Mouse (Mus musculus) hindbrain, embryonic 12.5 days (tissue): ENCODE measurements around the gene Larp1b. TPM values are rescaled to one million over a fixed set of nuclear protein-coding genes. Genes with fewer than 3 reads are reported as not detected.
A peak's percentile ranks its signal among the peaks of the same experiment; 100 is the strongest.

ENCODE experiments used
- ATAC-seq: fragments of 200-750 bp; cut with Nextera tagmentation; 2 replicates; pipeline ENCODE4 v1.8.0; 2017; ENCODE audit warnings: moderate TSS enrichment; ENCODE audit not compliant: low FRiP score
- H3K27ac ChIP-seq: fragments of 300-500 bp; sonication (generic); 2 replicates; pipeline ENCODE4 v1.5.1; 2016; ENCODE audit warnings: mild to moderate bottlenecking
- H3K27me3 ChIP-seq: fragments of 300-500 bp; sonication (generic); 2 replicates; pipeline ENCODE4 v1.6.1; 2016; ENCODE audit warnings: mild to moderate bottlenecking
- H3K36me3 ChIP-seq: fragments of 300-500 bp; sonication (generic); 2 replicates; pipeline ENCODE4 v1.6.1; 2016; ENCODE audit warnings: mild to moderate bottlenecking
- H3K4me1 ChIP-seq: fragments of 300-500 bp; sonication (generic); 2 replicates; pipeline ENCODE4 v1.6.1; 2016
- H3K4me2 ChIP-seq: fragments of 300-500 bp; sonication (generic); replicated peaks from 2 replicates; pipeline ENCODE4 v1.6.1; 2016; ENCODE audit warnings: mild to moderate bottlenecking
- H3K4me3 ChIP-seq: fragments of 300-500 bp; sonication (generic); 2 replicates; pipeline ENCODE4 v1.5.1; 2016; ENCODE audit warnings: mild to moderate bottlenecking
- H3K9ac ChIP-seq: fragments of 300-500 bp; sonication (generic); 2 replicates; pipeline ENCODE4 v1.6.1; 2016; ENCODE audit warnings: mild to moderate bottlenecking, moderate library complexity
- H3K9me3 ChIP-seq: fragments of 300-500 bp; sonication (generic); replicated peaks from 2 replicates; pipeline ENCODE4 v1.6.1; 2016; ENCODE audit warnings: mild to moderate bottlenecking
- WGBS: fragments of 180-500 bp; shearing (Covaris S2); methylation state at CpG from one replicate; pipeline ENCODE4 v1.1.7; 2016; 5-methylcytosine and 5-hydroxymethylcytosine counted together
- polyA plus RNA-seq: library from polyadenylated mRNA; unstranded; fragments of >200 nt; fragmentation: Nextera tagmentation; extraction: Ambion mirVana; gene quantifications from 2 replicates; pipeline ENCODE4 v1.2.1, GENCODE M21; 2016

Larp1b gene
- polyA plus RNA-seq, 1 experiment from 2014 or later = 4.2 TPM

DNA sequence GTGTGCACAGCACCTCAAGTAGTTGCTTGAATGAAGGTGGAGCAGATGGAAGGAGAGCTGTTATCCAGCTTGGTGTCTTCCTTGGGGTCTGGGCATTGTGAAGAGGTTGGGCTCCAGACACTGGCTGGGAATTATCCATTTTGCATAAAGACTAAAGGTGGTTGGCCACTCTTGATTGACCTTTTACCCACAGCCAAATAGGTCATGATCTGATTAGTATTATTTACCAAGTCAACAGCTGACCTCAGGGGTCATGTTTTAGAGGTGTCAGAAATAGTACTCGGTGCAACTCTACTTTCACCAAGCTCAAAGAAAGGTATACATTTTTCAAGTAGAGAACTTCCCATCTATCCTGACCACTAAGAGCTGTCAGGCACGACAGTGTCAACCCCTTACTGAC lies 115.7 kb downstream of the Larp1b start:
- Histone ChIP-seq H3K27me3 (no peaks in the 10 kb centered on the region), H3K36me3 (peaks cover 35% of the 10 kb centered on the region), H3K9ac (no peak overlapping the region), H3K4me1 (no peaks in the 10 kb centered on the region), H3K27ac (no peak overlapping the region), H3K9me3 (no peaks in the 10 kb centered on the region), H3K4me2 (no peak overlapping the region), H3K4me3 (no peak overlapping the region)
- 82% methylated on average over 2 of the region's 2 CpGs for WGBS
- no peak for ATAC-seq

DNA sequence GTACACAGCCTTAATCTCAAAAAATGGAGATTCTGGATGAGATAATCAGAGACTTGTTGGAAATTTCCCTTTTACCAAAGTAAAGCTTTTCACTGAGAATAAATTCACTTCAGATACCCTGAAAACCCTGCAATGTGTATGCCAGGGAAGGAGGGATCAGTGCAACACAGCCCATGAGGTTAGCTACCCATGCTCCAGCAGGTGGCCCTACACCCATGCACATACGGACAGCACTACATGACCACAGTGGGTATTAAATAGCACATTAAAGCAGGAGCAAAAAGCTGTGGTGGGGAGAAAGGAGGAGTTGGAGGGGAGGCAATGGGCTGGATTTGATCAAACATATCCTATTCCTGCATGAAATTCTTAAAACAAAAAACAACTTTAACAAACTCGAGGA lies 120.9 kb downstream of the Larp1b start:
- no peak overlapping the region for H3K27ac ChIP-seq
- no peak overlapping the region for H3K4me3 ChIP-seq
- H3K4me1 ChIP-seq = no peaks in the 10 kb centered on the region
- no peaks in the 10 kb centered on the region for H3K9me3 ChIP-seq
- no peak overlapping the region for H3K4me2 ChIP-seq
- WGBS = 77% methylated on average over 2 of the region's 2 CpGs
- no peak for ATAC-seq
- H3K27me3 ChIP-seq = no peaks in the 10 kb centered on the region
- H3K36me3 ChIP-seq = peaks cover 26% of the 10 kb centered on the region
- H3K9ac ChIP-seq = no peak overlapping the region

- Histone ChIP-seq H3K27me3 (no peaks in the 10 kb centered on the region), H3K4me3 (no peak overlapping the region), H3K9me3 (no peaks in the 10 kb centered on the region), H3K4me2 (no peak overlapping the region), H3K27ac (no peak overlapping the region), H3K9ac (no peak overlapping the region), H3K4me1 (no peaks in the 10 kb centered on the region), H3K36me3 (no peaks in the 10 kb centered on the region)
- no peak for ATAC-seq
- WGBS = 83% methylated on average over 8 of the region's 8 CpGs
Observed at GRCm38 (mm10) chr3:41075376-41075775, 125.7 kb downstream of the Larp1b start.

GRCm38 (mm10) chr3:41078673-41079072 lies 129.0 kb downstream of the Larp1b start:
- no peak for ATAC-seq
- WGBS = 94% methylated on average over 2 of the region's 2 CpGs
- no peaks in the 10 kb centered on the region for H3K27me3 ChIP-seq
- no peaks in the 10 kb centered on the region for H3K9me3 ChIP-seq
- H3K4me2 ChIP-seq = no peak overlapping the region
- H3K27ac ChIP-seq = no peak overlapping the region
- H3K9ac ChIP-seq = no peak overlapping the region
- no peak overlapping the region for H3K4me3 ChIP-seq
- no peaks in the 10 kb centered on the region for H3K36me3 ChIP-seq
- H3K4me1 ChIP-seq = peaks cover 13% of the 10 kb centered on the region

DNA sequence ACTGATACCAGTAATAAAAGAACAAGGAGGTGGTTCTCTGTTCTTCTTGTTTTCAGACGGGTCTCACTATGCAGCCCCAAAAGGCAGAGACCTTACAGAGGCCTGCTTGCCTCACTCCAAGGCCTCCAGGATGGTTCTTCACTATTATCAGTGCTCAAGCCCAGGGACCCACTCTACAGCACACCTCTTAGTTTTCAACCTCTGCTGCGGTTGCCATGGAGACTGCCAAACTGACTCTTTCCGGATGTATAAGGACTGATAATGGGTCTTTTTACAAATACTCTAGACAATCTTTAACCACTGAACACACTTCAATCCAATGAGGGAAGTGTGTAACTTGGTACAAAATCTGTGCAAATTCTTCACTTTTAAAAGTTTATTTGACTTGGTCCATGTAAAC lies 131.1 kb downstream of the Larp1b start:
- H3K36me3 ChIP-seq = no peaks in the 10 kb centered on the region
- peak overlapping the region; percentile 76 for H3K4me2 ChIP-seq
- no peaks in the 10 kb centered on the region for H3K27me3 ChIP-seq
- H3K4me3 ChIP-seq = peak overlapping the region; percentile 86
- ATAC-seq = no peak
- WGBS = 40% methylated on average over 3 of the region's 3 CpGs
- no peak overlapping the region for H3K27ac ChIP-seq
- H3K4me1 ChIP-seq = peaks cover 18% of the 10 kb centered on the region
- no peaks in the 10 kb centered on the region for H3K9me3 ChIP-seq
- H3K9ac ChIP-seq = no peak overlapping the region

- H3K27ac ChIP-seq = peak overlapping the region; percentile 91; the same call in 1 of the 2 replicates
- H3K4me2 ChIP-seq = peak overlapping the region; percentile 76
- no peaks in the 10 kb centered on the region for H3K36me3 ChIP-seq
- H3K4me1 ChIP-seq = peaks cover 18% of the 10 kb centered on the region
- ATAC-seq = no peak
- peak overlapping the region; percentile 86 for H3K4me3 ChIP-seq
- H3K27me3 ChIP-seq = no peaks in the 10 kb centered on the region
- no peaks in the 10 kb centered on the region for H3K9me3 ChIP-seq
- H3K9ac ChIP-seq = peak overlapping the region; percentile 88
- 4% methylated on average over 23 of the region's 23 CpGs for WGBS
Observed at GRCm38 (mm10) chr3:41081474-41082301, 132.1 kb downstream of the Larp1b start.

DNA sequence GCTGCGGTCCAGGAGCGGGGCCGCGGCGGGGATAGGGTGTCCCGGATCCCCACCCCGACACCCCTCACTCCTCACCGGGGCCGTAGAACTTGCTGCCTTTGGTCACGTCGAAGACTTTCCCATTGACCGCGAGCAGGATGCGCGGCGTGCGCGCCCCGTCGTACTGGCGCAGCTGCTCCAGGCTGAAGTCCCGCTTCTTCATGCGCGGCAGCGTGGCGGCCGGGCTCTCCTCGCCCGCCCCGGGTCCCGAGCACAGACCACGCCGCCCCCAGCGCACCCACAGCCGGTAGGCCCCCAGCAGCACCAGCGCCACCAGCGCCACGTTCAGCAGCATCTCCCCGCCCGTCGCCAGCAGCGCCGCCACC lies 132.9 kb downstream of the Larp1b start:
- Histone ChIP-seq H3K4me2 (peak overlapping the region; percentile 76), H3K27ac (peak overlapping the region; percentile 91), H3K4me3 (peak overlapping the region; percentile 86), H3K27me3 (no peaks in the 10 kb centered on the region), H3K9ac (peak overlapping the region; percentile 88), H3K4me1 (peaks cover 18% of the 10 kb centered on the region), H3K9me3 (no peaks in the 10 kb centered on the region), H3K36me3 (no peaks in the 10 kb centered on the region)
- ATAC-seq = peak; percentile 57
- WGBS = under 1% methylated on average over 40 of the region's 43 CpGs

DNA sequence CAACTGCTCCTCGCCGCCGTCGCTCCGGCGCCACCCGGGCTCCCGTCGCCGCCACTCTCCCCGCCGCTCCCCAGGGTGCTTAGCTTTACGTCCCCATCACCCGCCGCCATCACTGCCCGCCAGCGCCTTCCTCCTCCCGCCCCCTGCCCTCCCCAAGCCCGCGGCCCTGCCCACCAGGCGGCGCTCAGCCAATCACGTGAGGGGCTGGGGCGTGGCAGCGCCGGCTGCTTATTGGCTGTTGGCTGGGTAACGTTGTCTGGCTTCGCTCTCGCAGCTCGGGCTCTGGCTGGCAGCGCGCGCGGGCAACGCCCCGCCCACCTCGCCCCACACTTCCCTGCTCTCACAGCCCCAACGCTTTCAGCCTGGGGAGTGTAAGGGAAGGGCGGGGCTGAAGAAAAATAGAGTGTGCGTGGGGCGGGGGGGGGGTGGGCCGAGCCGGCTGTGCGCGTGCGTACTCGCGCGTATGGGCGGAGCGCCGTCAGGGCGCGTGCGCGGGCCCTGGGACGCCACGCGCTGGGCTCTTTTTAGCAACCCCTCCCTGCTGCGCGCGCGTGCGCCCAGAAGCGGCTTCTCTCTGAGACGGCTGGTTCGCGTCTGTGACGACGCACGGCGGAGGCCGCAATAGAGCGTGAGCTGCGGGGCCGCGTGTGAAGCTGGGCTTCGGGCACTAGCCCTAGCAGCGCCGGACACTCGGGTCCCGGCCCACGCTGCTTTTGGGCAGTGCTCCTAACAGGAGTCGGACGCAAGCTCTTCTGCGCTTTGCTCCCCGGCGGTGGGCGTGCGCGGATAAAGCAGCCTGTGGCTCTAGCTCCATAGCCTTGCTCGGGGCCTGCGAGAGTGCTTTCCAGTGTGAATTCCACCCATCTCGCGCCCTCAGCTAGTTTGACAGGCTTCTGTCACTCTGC lies 133.5 kb downstream of the Larp1b start, which contains the start of gene Pgrmc2:
TSS of gene Pgrmc2 (minus strand) at position 162 of the 905 bp plus-strand sequence.
- Histone ChIP-seq H3K27ac (peak within 1 kb of the TSS; percentile 91), H3K4me2 (peak within 1 kb of the TSS; percentile 76), H3K4me1 (peaks cover 18% of the 10 kb centered on the region), H3K4me3 (peak within 1 kb of the TSS; percentile 86), H3K36me3 (no peaks in the 10 kb centered on the region), H3K9ac (peak within 1 kb of the TSS; percentile 88), H3K9me3 (no peaks in the 10 kb centered on the region), H3K27me3 (no peaks in the 10 kb centered on the region)
- peak; percentile 98 for ATAC-seq
- WGBS = under 1% methylated on average over 80 of the region's 95 CpGs

- H3K4me1 ChIP-seq = peaks cover 18% of the 10 kb centered on the region
- peak overlapping the region; percentile 77 for H3K9ac ChIP-seq
- WGBS = 5% methylated on average over 6 of the region's 6 CpGs
- H3K4me2 ChIP-seq = peak overlapping the region; percentile 76
- H3K4me3 ChIP-seq = peak overlapping the region; percentile 86
- peak; percentile 44 for ATAC-seq
- no peaks in the 10 kb centered on the region for H3K27me3 ChIP-seq
- H3K9me3 ChIP-seq = no peaks in the 10 kb centered on the region
- peak overlapping the region; percentile 91 for H3K27ac ChIP-seq
- no peaks in the 10 kb centered on the region for H3K36me3 ChIP-seq
Observed at GRCm38 (mm10) chr3:41083790-41084112, 134.1 kb downstream of the Larp1b start.

DNA sequence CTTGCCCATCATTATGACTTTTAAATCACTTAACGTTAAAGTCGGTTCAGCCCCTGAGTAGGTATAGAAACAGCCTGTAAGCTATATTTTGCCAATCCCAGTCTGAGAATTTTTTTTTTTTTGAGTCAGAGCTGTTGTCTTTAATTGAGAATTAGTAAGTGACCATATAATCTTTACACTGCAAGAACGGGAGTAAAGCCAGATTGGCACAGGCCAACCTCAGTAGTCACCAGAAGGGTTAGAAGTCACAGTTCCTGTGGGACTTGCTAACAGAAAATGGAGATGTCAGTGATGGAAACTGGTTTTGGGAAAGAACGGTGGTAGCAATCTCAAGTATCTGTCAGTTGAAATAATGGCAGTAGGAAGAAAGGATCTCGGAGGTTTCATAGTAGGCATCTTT lies 134.8 kb downstream of the Larp1b start:
- peak overlapping the region; percentile 76 for H3K4me2 ChIP-seq
- ATAC-seq = no peak
- 83% methylated on average over 5 of the region's 5 CpGs for WGBS
- no peaks in the 10 kb centered on the region for H3K27me3 ChIP-seq
- no peaks in the 10 kb centered on the region for H3K9me3 ChIP-seq
- no peak overlapping the region for H3K4me3 ChIP-seq
- peak overlapping the region; percentile 77; the same call in 1 of the 2 replicates for H3K9ac ChIP-seq
- H3K27ac ChIP-seq = no peak overlapping the region
- H3K36me3 ChIP-seq = no peaks in the 10 kb centered on the region
- H3K4me1 ChIP-seq = peaks cover 18% of the 10 kb centered on the region

- no peaks in the 10 kb centered on the region for H3K36me3 ChIP-seq
- no peak overlapping the region for H3K4me2 ChIP-seq
- no peaks in the 10 kb centered on the region for H3K27me3 ChIP-seq
- ATAC-seq = no peak
- H3K4me3 ChIP-seq = no peak overlapping the region
- H3K9ac ChIP-seq = no peak overlapping the region
- H3K27ac ChIP-seq = no peak overlapping the region
- peaks cover 5% of the 10 kb centered on the region; the same call in 1 of the 2 replicates for H3K4me1 ChIP-seq
- H3K9me3 ChIP-seq = no peaks in the 10 kb centered on the region
Observed at GRCm38 (mm10) chr3:41087071-41087470, 137.4 kb downstream of the Larp1b start.
